Mouse (Mus musculus) erythroblast, embryonic 14.5 days (primary cell): ENCODE results near the gene Suz12. TPM values are rescaled to one million over a fixed set of nuclear protein-coding genes. Genes with fewer than 3 reads are reported as not detected.

Source experiments
- H3K27me3 ChIP-seq: 2 replicates; pipeline ENCODE4 v1.6.1; 2012; ENCODE audit warnings: inconsistent platforms; ENCODE audit not compliant: control insufficient read depth
- H3K36me3 ChIP-seq: 2 replicates; pipeline ENCODE4 v1.6.1; 2012; ENCODE audit warnings: mild to moderate bottlenecking, inconsistent platforms; ENCODE audit not compliant: control insufficient read depth
- H3K4me1 ChIP-seq: 2 replicates; pipeline ENCODE4 v1.6.1; 2012; ENCODE audit warnings: inconsistent platforms; ENCODE audit not compliant: control insufficient read depth
- H3K4me3 ChIP-seq: replicated peaks from 2 replicates; pipeline ENCODE3; 2012; ENCODE audit warnings: moderate library complexity, mild to moderate bottlenecking, inconsistent platforms
- H3K9me3 ChIP-seq: 2 replicates; pipeline ENCODE4 v1.6.1; 2012; ENCODE audit warnings: low read length, inconsistent platforms, mixed read lengths; ENCODE audit not compliant: control insufficient read depth
- GATA1 ChIP-seq: IDR thresholded peaks from 2 replicates; pipeline ENCODE4 v1.6.1; 2012; ENCODE audit warnings: low read length, inconsistent platforms, mixed read lengths
- TAL1 ChIP-seq: IDR thresholded peaks from 3 replicates; pipeline ENCODE4 v1.6.1; 2012; ENCODE audit warnings: low read length, inconsistent platforms, mixed read lengths
- polyA plus RNA-seq: library from polyadenylated mRNA; stranded (reverse); fragments of >175 nt; gene quantifications from 2 replicates; pipeline ENCODE4 v1.2.3, GENCODE M21; 2012

Suz12 gene
- polyA plus RNA-seq, 1 experiment, result 1.1 TPM

GRCm38 (mm10) chr11:80067558-80067957 is 74.7 kb downstream of the Suz12 start:
- H3K36me3 ChIP-seq, result peaks cover 91% of the 10 kb centered on the region
- peaks cover 30% of the 10 kb centered on the region for H3K4me1 ChIP-seq
- TF ChIP-seq GATA1, result no peak
- TF ChIP-seq TAL1, result no peak
- H3K4me3 ChIP-seq, result no peak overlapping the region
- H3K9me3 ChIP-seq, result no peaks in the 10 kb centered on the region
- H3K27me3 ChIP-seq, result no peaks in the 10 kb centered on the region

- no peaks in the 10 kb centered on the region for H3K27me3 ChIP-seq
- TF ChIP-seq TAL1 (no peak), GATA1 (no peak)
- H3K9me3 ChIP-seq, result no peaks in the 10 kb centered on the region
- peaks cover 91% of the 10 kb centered on the region for H3K36me3 ChIP-seq
- H3K4me1 ChIP-seq, result peaks cover 45% of the 10 kb centered on the region
- H3K4me3 ChIP-seq, result no peak overlapping the region
Measured at GRCm38 (mm10) chr11:80069815-80070214, 76.9 kb downstream of the Suz12 start.

GRCm38 (mm10) chr11:80071039-80071438 is 78.1 kb downstream of the Suz12 start:
- TF ChIP-seq TAL1 (no peak), GATA1 (no peak)
- Histone ChIP-seq H3K27me3 (no peaks in the 10 kb centered on the region), H3K9me3 (no peaks in the 10 kb centered on the region), H3K36me3 (peaks cover 92% of the 10 kb centered on the region), H3K4me3 (no peak overlapping the region), H3K4me1 (peaks cover 45% of the 10 kb centered on the region)

GRCm38 (mm10) chr11:80072365-80072764 is 79.5 kb downstream of the Suz12 start:
- H3K4me1 ChIP-seq, result peaks cover 55% of the 10 kb centered on the region
- TF ChIP-seq GATA1 (no peak), TAL1 (no peak)
- no peaks in the 10 kb centered on the region for H3K27me3 ChIP-seq

GRCm38 (mm10) chr11:80075608-80076277 is 82.8 kb downstream of the Suz12 start:
- H3K4me3 ChIP-seq, result no peak overlapping the region
- TF ChIP-seq TAL1, result no peak
- no peak for TF ChIP-seq GATA1
- H3K4me1 ChIP-seq, result peaks cover 57% of the 10 kb centered on the region
- H3K27me3 ChIP-seq, result no peaks in the 10 kb centered on the region
- no peaks in the 10 kb centered on the region for H3K9me3 ChIP-seq
- peaks cover 86% of the 10 kb centered on the region for H3K36me3 ChIP-seq

More at GRCm38 (mm10) chr11:80072365-80072764, 79.5 kb downstream of the Suz12 start:
- Histone ChIP-seq H3K4me3 (no peak overlapping the region), H3K9me3 (no peaks in the 10 kb centered on the region), H3K36me3 (peaks cover 93% of the 10 kb centered on the region)

- Histone ChIP-seq H3K4me1 (peaks cover 66% of the 10 kb centered on the region), H3K36me3 (peaks cover 65% of the 10 kb centered on the region), H3K4me3 (peak overlapping the region; percentile 99), H3K9me3 (no peaks in the 10 kb centered on the region), H3K27me3 (no peaks in the 10 kb centered on the region)
- TF ChIP-seq TAL1 (no peak), GATA1 (no peak)
Measured at GRCm38 (mm10) chr11:80077784-80078545, 85.1 kb downstream of the Suz12 start.

- H3K4me1 ChIP-seq, result peaks cover 68% of the 10 kb centered on the region
- no peak for TF ChIP-seq TAL1
- no peak for TF ChIP-seq GATA1
Measured at GRCm38 (mm10) chr11:80078831-80079230, 85.9 kb downstream of the Suz12 start.

GRCm38 (mm10) chr11:80079751-80080150 is 86.8 kb downstream of the Suz12 start:
- H3K4me3 ChIP-seq, result peak overlapping the region; percentile 99
- H3K4me1 ChIP-seq, result peaks cover 65% of the 10 kb centered on the region
- H3K9me3 ChIP-seq, result peaks cover 6% of the 10 kb centered on the region
- peaks cover 56% of the 10 kb centered on the region for H3K36me3 ChIP-seq
- H3K27me3 ChIP-seq, result no peaks in the 10 kb centered on the region
- no peak for TF ChIP-seq TAL1
- TF ChIP-seq GATA1, result peak; percentile 32; the same call in 1 of the 2 replicates

More at GRCm38 (mm10) chr11:80078831-80079230, 85.9 kb downstream of the Suz12 start:
- Histone ChIP-seq H3K27me3 (no peaks in the 10 kb centered on the region), H3K9me3 (peaks cover 6% of the 10 kb centered on the region), H3K4me3 (peak overlapping the region; percentile 99), H3K36me3 (peaks cover 64% of the 10 kb centered on the region)

- Histone ChIP-seq H3K9me3 (peaks cover 6% of the 10 kb centered on the region), H3K4me1 (peaks cover 68% of the 10 kb centered on the region), H3K4me3 (peak overlapping the region; percentile 99), H3K36me3 (peaks cover 49% of the 10 kb centered on the region), H3K27me3 (no peaks in the 10 kb centered on the region)
- TF ChIP-seq GATA1 (no peak), TAL1 (no peak)
Measured at GRCm38 (mm10) chr11:80080381-80080825, 87.5 kb downstream of the Suz12 start.
